Mouse (Mus musculus) G1E (cell line): ENCODE data around the gene Mamld1. TPM values are rescaled to one million over a fixed set of nuclear protein-coding genes. Genes with fewer than 3 reads are reported as not detected.

ENCODE experiments used
- ATAC-seq: 2 replicates; pipeline ENCODE4 v1.8.0; 2016; ENCODE audit warnings: mild to moderate bottlenecking; ENCODE audit not compliant: insufficient number of reproducible peaks, poor library complexity, low FRiP score, severe bottlenecking; ENCODE audit errors: extremely low read depth
- DNase-seq: peaks from one replicate; pipeline ENCODE4 v3.0.0; 2012; ENCODE audit warnings: low spot score
- H3K27me3 ChIP-seq: 2 replicates; pipeline ENCODE4 v1.6.1; 2012; ENCODE audit warnings: mild to moderate bottlenecking, low read length, inconsistent platforms; ENCODE audit not compliant: insufficient read depth
- H3K36me3 ChIP-seq: replicated peaks from 2 replicates; pipeline ENCODE3; 2012; ENCODE audit warnings: mild to moderate bottlenecking, inconsistent platforms
- H3K4me1 ChIP-seq: 2 replicates; pipeline ENCODE4 v1.6.1; 2012; ENCODE audit warnings: low read depth, low read length, inconsistent platforms, mixed read lengths; ENCODE audit not compliant: insufficient read depth
- H3K4me3 ChIP-seq: 2 replicates; pipeline ENCODE4 v1.5.1; 2012; ENCODE audit warnings: low read depth, mild to moderate bottlenecking, inconsistent platforms, low read length, moderate library complexity, mixed read lengths
- H3K9me3 ChIP-seq: replicated peaks from 2 replicates; pipeline ENCODE4 v1.6.1; 2012; ENCODE audit warnings: inconsistent platforms
- CTCF ChIP-seq: IDR thresholded peaks from 2 replicates; pipeline ENCODE4 v1.5.1; 2012; ENCODE audit warnings: low read depth, low read length, inconsistent platforms, mixed read lengths
- GATA1 ChIP-seq: IDR thresholded peaks from 2 replicates; pipeline ENCODE4 v1.6.1; 2012; ENCODE audit warnings: borderline replicate concordance, low read length, inconsistent platforms, mixed read lengths
- GATA2 ChIP-seq: IDR thresholded peaks from 2 replicates; pipeline ENCODE4 v1.6.1; 2012; ENCODE audit warnings: low read depth, low read length, inconsistent platforms, borderline replicate concordance
- POLR2AphosphoS5 ChIP-seq: IDR thresholded peaks from 2 replicates; pipeline ENCODE4 v1.6.1; 2012; ENCODE audit warnings: low read depth, low read length, inconsistent platforms; ENCODE audit not compliant: insufficient replicate concordance
- TAL1 ChIP-seq: conservative IDR thresholded peaks from 2 replicates; pipeline ENCODE4 v1.6.1; 2012; ENCODE audit warnings: low read depth, low read length, inconsistent platforms, mixed read lengths
- polyA plus RNA-seq: library from polyadenylated mRNA; stranded (reverse); fragments of >175 nt; gene quantifications from 2 replicates; pipeline ENCODE4 v1.2.3, GENCODE M21; 2012
- total RNA-seq, 2 experiments: library from RNA; stranded (forward) in 1 of 2; stranded (reverse) in 1 of 2; fragments of 200-1000 nt in 1 of 2; fragments of >200 nt in 1 of 2; fragmentation: Nextera tagmentation in 1 of 2; gene quantifications; 2 replicates each; pipeline ENCODE4 v1.2.3; 2014 to 2017

Gene Mamld1
- total and polyA plus RNA-seq, 3 experiments = not detected

DNA sequence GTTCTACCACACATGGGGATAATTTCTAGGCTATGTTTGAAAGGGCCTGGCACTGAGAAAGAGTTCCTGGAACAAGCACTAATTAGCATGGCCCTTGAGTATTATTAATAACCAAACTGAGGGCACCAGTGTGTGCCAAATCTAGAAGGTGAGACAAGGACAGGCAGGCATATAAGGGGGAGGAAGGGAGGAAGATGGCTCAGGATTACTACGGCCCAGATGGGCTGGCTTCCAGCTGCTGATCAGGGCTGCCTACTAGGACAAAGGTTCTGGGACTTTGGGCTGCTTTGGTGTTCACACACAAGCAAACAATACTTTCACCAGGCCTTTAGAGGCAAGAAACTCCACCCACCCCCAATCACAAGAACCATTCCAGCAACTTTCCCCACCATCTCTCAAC is 136.3 kb downstream of the Mamld1 start:
- ATAC-seq (no peak), DNase-seq (no peak)
- no peaks in the 10 kb centered on the region for H3K36me3 ChIP-seq
- no peaks in the 10 kb centered on the region for H3K9me3 ChIP-seq
- H3K4me3 ChIP-seq = no peak overlapping the region
- TF ChIP-seq GATA2 (no peak), POLR2AphosphoS5 (no peak), TAL1 (no peak), GATA1 (no peak), CTCF (no peak)
- H3K27me3 ChIP-seq = peaks cover 4% of the 10 kb centered on the region; the same call in 1 of the 2 replicates
- H3K4me1 ChIP-seq = no peaks in the 10 kb centered on the region

- no peaks in the 10 kb centered on the region for H3K27me3 ChIP-seq
- peaks cover 7% of the 10 kb centered on the region for H3K4me1 ChIP-seq
- H3K36me3 ChIP-seq = no peaks in the 10 kb centered on the region
- H3K4me3 ChIP-seq = no peak overlapping the region
- ATAC-seq = no peak
- H3K9me3 ChIP-seq = no peaks in the 10 kb centered on the region
- TF ChIP-seq TAL1 (no peak), GATA2 (no peak), CTCF (no peak), POLR2AphosphoS5 (no peak), GATA1 (no peak)
- no peak for DNase-seq
These were observed 154.7 kb downstream of the Mamld1 start for GRCm38 (mm10) chrX:71204776-71205175.

Other genes starting within 250 kb of the Mamld1 start
- 37.9 and 38.1 TPM in 2 replicates for gene Mtm1, start 160.5 kb downstream of the Mamld1 start, total RNA-seq (2014; fragmentation: Nextera tagmentation)
- gene Mtm1, start 160.5 kb downstream of the Mamld1 start, total RNA-seq (2017) = 13.2 and 18.5 TPM in 2 replicates
- gene Mtm1, start 160.5 kb downstream of the Mamld1 start, polyA plus RNA-seq = 0.24 and 0.64 TPM in 2 replicates